Mouse (Mus musculus): ENCODE data around the gene Rbm47. TPM values are rescaled to one million over a fixed set of nuclear protein-coding genes. Genes with fewer than 3 reads are reported as not detected.
A peak's percentile ranks its signal among the peaks of the same experiment; 100 is the strongest.

The Rbm47 gene
- total RNA-seq, 1 experiment from 2014 or later, result 2.7 TPM

- ATAC-seq (replicated peaks; ENCODE audit: low read depth, poor library complexity, severe bottlenecking), result peak; percentile 46
These were observed 82.9 kb downstream of the Rbm47 start for GRCm38 (mm10) chr5:66090037-66090436.

- no peak for ATAC-seq (replicated peaks; ENCODE audit: low read depth, poor library complexity, severe bottlenecking)
These were observed 83.3 kb downstream of the Rbm47 start for GRCm38 (mm10) chr5:66089600-66089999.

- no peak for ATAC-seq (replicated peaks; ENCODE audit: low read depth, poor library complexity, severe bottlenecking)
These were observed 84.0 kb downstream of the Rbm47 start for GRCm38 (mm10) chr5:66088902-66089295.

GRCm38 (mm10) chr5:66088247-66088901 is 84.5 kb downstream of the Rbm47 start:
- 0 out of 2 replicates have a peak, but pooled peaks have one; percentile 21 for ATAC-seq (replicated peaks; ENCODE audit: low read depth, poor library complexity, severe bottlenecking)

- peak; percentile 53 for ATAC-seq (replicated peaks; ENCODE audit: low read depth, poor library complexity, severe bottlenecking)
These were observed 86.0 kb downstream of the Rbm47 start for GRCm38 (mm10) chr5:66086952-66087351.

- no peak for ATAC-seq (replicated peaks; ENCODE audit: low read depth, poor library complexity, severe bottlenecking)
These were observed 86.6 kb downstream of the Rbm47 start for GRCm38 (mm10) chr5:66086304-66086703.

GRCm38 (mm10) chr5:66085478-66085877 is 87.4 kb downstream of the Rbm47 start:
- ATAC-seq (replicated peaks; ENCODE audit: low read depth, poor library complexity, severe bottlenecking), result no peak

GRCm38 (mm10) chr5:66084541-66084940 is 88.4 kb downstream of the Rbm47 start:
- no peak for ATAC-seq (replicated peaks; ENCODE audit: low read depth, poor library complexity, severe bottlenecking)

- peak; percentile 78 for ATAC-seq (replicated peaks; ENCODE audit: low read depth, poor library complexity, severe bottlenecking)
These were observed 89.6 kb downstream of the Rbm47 start for GRCm38 (mm10) chr5:66083350-66083749.

- ATAC-seq (replicated peaks; ENCODE audit: low read depth, poor library complexity, severe bottlenecking), result no peak
These were observed 90.7 kb downstream of the Rbm47 start for GRCm38 (mm10) chr5:66082229-66082572.

GRCm38 (mm10) chr5:66081443-66082228 is 91.3 kb downstream of the Rbm47 start:
- ATAC-seq (replicated peaks; ENCODE audit: low read depth, poor library complexity, severe bottlenecking), result no peak

- ATAC-seq (replicated peaks; ENCODE audit: low read depth, poor library complexity, severe bottlenecking), result no peak
These were observed 92.2 kb downstream of the Rbm47 start for GRCm38 (mm10) chr5:66080529-66081220.

- ATAC-seq (replicated peaks; ENCODE audit: low read depth, poor library complexity, severe bottlenecking), result no peak
These were observed 93.3 kb downstream of the Rbm47 start for GRCm38 (mm10) chr5:66079358-66080179.

- no peak for ATAC-seq (replicated peaks; ENCODE audit: low read depth, poor library complexity, severe bottlenecking)
These were observed 94.4 kb downstream of the Rbm47 start for GRCm38 (mm10) chr5:66078491-66079012.

- no peak for ATAC-seq (replicated peaks; ENCODE audit: low read depth, poor library complexity, severe bottlenecking)
These were observed 95.5 kb downstream of the Rbm47 start for GRCm38 (mm10) chr5:66077416-66077815.

GRCm38 (mm10) chr5:66076685-66077301 is 96.1 kb downstream of the Rbm47 start:
- no peak for ATAC-seq (replicated peaks; ENCODE audit: low read depth, poor library complexity, severe bottlenecking)

GRCm38 (mm10) chr5:66075906-66076305 is 97.0 kb downstream of the Rbm47 start:
- no peak for ATAC-seq (replicated peaks; ENCODE audit: low read depth, poor library complexity, severe bottlenecking)

GRCm38 (mm10) chr5:66075032-66075488 is 97.9 kb downstream of the Rbm47 start:
- ATAC-seq (replicated peaks; ENCODE audit: low read depth, poor library complexity, severe bottlenecking), result peak; percentile 79

- no peak for ATAC-seq (replicated peaks; ENCODE audit: low read depth, poor library complexity, severe bottlenecking)
These were observed 98.7 kb downstream of the Rbm47 start for GRCm38 (mm10) chr5:66074235-66074634.
